Mouse (Mus musculus) gastrocnemius, postnatal 36 days (tissue): ENCODE results near the gene Tmem233. TPM values are rescaled to one million over a fixed set of nuclear protein-coding genes. Genes with fewer than 3 reads are reported as not detected.

ENCODE experiments used
- DNase-seq, 2 experiments: peaks; one replicate each; pipeline ENCODE4 v3.0.0; 2022
- intact Hi-C: fragments of 180-260 bp; cut with DNase I; formaldehyde crosslinking; loops from one replicate; pipeline ENCODE4 v1.15.1; 2025
- total RNA-seq, 2 experiments: library from RNA; stranded (reverse); gene quantifications; 2 replicates each; pipeline ENCODE4 v1.2.3; 2021

Tmem233 gene
- total RNA-seq, 2 experiments from 2014 or later, result 103 to 120 TPM

DNA sequence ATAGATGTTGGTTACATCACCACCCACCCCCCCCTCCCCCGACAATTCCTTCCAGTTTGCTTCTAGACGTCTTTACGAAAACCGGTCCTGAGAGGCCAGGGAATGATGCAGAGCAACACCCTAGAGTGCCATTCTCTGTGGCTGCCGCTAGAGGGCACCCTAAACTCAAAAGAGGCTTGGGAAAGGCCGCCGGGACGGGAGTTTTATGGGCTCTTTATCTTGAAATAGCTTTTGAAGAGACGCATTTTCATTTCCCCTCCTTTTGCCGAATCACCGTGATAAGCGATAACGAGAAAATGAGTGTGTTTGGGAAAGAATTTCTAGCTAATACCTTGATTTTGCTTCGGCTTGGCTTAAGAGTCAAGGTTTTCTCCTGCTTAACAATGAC is 51.9 kb downstream of the Tmem233 start:
- intact Hi-C loops, result loop anchor here (2.0 kb wide), 1 partner anchor 82 kb away; no protein-coding TSS in a partner anchor
- peak in 1 of 2 experiments; percentile 51 for DNase-seq

DNA sequence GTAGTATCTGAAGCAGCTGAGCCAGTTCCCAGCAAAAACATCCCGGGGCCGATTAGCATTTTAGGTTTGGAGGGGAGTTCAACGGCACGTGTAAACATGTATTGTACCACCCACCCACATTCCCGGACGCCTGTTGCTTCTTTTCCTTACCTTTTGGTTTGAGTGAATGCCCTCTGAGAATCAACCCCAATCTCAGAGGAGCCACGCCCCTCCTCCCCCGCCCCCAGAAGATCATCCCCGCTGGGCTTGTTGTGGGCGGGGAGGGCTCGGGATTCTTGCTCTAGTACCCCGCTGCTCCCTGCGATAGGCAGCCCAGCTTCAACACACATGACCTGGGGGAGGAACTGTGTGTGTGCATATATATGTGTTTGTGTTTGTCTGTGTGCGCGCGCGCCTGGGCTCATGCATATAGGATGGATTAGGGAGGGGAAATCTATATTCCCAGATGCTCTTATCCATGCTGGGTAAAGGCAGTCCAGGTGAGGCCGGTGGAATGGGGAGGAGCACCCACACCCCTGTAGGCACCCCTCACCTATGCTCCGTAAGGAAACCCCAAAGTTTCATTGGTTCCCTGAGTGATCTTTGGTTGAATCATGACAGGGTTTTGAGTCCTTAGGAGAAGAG is 52.4 kb downstream of the Tmem233 start:
- no peak for DNase-seq
- intact Hi-C loops, result loop anchor here (2.0 kb wide), 1 partner anchor 82 kb away; no protein-coding TSS in a partner anchor

DNA sequence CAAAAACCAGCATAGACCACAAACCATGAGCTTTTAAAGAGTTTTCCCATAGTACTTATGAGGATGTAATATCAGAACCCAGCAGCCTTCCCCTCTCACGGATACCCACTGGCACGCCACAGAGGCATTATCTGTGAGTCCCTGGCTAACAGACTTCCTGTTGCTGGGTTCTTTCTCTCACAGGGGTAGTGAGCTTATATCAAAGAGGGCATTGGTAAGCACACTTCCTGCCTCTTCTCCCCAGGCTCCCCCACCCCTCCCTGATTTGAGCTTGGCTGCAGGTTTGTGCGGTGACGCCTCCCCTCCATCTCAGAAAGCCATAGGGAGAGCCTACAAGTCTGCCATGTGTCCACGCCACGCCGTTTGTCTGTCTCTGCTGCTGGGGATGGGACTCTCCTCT is 54.0 kb downstream of the Tmem233 start:
- intact Hi-C loops, result loop anchor here (2.0 to 10.0 kb wide), 2 partner anchors 184 to 446 kb away; no protein-coding TSS in a partner anchor
- no peak for DNase-seq

DNA sequence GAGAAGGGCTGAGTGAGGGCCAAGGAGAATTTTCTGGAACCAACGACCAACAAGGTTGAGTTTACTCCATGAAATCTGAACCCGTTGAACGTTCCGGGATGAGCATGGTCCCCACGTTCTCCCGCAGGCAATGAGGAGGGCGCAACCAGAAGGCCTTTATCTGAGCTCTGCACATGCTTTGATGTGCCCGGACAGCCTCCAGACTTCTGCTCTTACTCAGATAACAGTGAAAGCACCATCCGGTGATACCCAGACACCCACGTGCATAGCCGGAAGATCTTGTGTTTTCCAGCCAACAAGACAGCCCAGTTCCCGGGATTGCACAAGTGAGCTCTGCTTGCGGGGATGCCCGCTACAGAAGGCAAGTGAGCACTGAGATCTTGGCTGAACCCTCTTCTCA is 56.5 kb downstream of the Tmem233 start:
- intact Hi-C loops, result loop anchor here (10.0 kb wide), 1 partner anchor 448 kb away; no protein-coding TSS in a partner anchor
- DNase-seq, result no peak

DNA sequence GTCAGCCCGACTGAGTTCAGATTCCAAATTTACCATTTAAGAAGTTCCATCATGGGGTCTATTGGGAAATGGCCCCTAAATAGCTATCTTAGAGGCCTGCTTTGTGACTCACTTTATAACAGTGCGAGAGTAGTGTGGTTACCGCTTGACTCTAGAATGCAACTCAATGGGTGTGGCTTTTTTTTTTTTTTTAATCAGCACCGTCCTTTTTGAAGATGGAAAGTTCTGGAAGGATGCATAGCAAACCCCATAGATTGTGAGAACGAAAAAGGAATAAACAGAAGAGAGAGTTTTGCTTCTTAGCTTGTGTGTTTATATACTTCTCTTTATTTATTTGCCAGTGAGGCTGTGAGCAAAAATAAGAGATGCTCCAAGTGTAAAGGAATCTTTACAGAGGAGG is 56.9 kb downstream of the Tmem233 start:
- intact Hi-C loops, result loop anchor here (10.0 kb wide), 1 partner anchor 449 kb away; no protein-coding TSS in a partner anchor
- no peak for DNase-seq

DNA sequence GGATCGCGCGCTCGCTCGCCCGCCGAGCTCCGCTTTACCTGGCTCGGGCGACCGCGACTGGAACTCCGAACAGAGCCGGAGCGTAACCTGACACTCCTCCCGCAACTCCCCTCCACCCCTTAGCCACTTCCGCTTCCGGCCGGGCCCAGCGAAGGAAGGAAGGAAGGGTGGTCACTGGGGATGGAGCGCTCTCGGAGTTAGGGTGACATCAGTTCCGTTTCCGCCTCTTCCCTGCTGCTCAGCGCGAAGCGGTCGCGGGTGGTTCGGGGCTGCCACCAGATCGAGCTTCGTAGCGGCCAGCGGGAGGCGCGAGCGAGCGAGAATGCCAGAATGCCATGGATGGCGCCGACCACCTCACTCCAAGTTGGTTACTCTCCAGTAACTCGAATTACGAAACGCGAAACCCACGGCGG is 58.7 kb downstream of the Tmem233 start, which contains the start of gene Prkab1:
Prkab1 (minus strand) TSS at position 182 of the 413 bp plus-strand sequence.
- DNase-seq, result peak; percentile 85 to 91
- intact Hi-C loops, result loop anchor here (10.0 kb wide), 1 partner anchor 450 kb away; no protein-coding TSS in a partner anchor

DNA sequence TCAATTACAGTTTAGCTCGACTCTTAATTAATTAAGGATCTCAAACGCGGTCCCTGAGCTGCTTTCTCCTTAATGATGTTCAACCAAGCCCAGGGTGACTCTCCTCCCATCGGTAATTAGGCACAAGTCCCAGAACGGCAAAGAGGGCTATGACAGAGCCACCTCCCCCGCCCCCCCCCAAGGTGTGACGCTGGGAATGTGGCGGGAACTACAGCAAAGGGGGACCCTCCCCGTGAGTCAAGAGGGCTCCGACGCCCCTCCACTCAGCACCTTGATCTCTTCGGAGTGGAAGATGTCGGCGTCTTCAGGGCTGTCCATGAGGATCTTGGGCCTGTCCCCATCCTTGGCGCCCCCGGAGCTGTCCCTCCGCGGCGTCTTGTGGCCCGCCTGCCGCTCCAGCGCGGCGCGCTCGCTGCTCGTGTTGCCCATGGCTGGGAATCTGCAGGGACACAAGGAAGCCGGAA is 59.2 kb downstream of the Tmem233 start:
- DNase-seq, result no peak
- intact Hi-C loops, result loop anchor here (10.0 kb wide), 1 partner anchor 451 kb away; no protein-coding TSS in a partner anchor

DNA sequence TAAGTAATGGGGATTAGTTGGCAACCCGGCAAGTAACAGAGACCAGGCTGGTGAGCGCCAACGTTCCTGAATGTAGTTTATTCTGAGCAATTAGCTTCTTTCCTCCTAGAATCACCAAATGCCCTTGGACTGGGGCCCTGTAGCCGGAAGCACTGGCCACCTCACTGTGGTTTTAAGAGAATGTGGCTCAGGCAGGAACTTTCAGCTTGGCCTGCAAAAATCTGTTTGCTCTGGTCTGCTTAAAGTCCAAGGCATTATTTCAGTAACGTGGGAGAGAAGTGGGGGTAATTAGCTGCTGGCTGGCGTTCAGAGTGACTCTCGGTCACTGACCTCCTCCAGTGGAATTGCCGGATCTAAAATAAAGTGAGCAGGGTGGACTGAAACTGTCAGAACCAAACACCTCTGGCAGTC is 59.8 kb downstream of the Tmem233 start:
- intact Hi-C loops, result loop anchor here (10.0 kb wide), 1 partner anchor 452 kb away; no protein-coding TSS in a partner anchor

DNA sequence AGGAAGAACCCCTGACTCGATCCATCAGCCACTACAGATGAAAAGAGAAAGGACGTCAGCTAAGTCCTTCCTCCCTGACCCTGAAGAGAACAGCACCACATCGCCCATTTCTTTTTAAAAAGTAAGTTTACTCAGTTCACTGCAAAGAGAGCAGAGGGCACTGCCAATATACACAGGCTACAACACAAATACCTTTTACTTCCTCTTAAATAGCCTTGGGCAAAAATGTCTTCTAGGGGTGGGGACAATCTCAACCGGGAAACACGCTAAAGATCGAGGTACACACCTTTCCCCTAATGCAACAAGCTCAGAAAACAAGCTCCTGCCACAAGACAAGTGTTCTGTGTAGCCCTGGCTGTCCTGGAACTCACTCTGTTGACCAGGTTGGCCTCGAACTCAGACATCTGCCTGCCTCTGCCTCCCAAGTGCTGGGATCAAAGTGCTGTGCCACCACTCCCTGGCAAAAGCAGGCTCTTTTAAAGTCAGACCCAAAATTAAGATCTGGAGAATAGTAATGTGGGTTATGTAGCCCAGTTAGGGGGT is 60.3 kb downstream of the Tmem233 start:
- DNase-seq, result no peak
- intact Hi-C loops, result loop anchor here (10.0 kb wide), 1 partner anchor 452 kb away; no protein-coding TSS in a partner anchor

More for the DNA sequence above, 59.8 kb downstream of the Tmem233 start:
- no peak for DNase-seq

DNA sequence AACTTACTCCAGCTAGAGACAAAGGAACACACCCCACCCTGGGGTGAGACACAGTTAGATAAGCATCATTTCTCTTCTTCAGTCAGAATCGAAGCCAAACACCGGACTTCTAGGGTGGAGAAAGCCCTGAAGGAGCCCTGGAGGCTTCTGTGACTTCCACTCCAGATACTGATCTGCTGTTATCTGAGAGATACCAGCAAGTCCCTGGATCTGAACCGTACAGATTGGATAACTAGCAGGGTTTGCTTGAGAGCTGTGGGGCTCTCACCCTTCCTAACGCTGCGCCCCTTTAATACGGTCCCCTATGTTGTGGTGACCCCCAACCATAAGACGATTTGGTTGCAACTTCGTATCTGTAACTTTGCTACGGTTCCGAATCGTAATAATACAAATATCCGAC is 60.9 kb downstream of the Tmem233 start:
- no peak for DNase-seq
- intact Hi-C loops, result loop anchor here (10.0 kb wide), 1 partner anchor 453 kb away; no protein-coding TSS in a partner anchor

DNA sequence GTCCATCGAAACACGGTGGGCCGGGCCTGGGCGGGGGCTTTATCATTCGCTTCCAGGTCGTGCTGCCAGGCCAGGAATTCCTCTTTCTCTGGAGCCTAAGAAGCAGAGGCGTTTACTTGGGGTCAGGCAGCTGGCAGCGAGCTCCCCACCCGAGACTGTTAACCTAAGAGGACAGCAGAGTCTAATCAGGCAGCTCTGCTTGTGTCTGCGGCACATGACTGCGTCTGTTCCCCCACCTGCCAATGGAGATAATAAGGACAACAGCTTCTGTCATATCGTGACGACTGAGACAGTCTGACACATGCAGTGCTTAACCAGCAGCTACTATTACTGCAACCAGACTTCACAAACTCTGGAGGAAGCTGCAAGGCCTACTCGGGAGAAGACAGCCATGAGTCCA is 61.5 kb downstream of the Tmem233 start:
- DNase-seq, result no peak
- intact Hi-C loops, result loop anchor here (10.0 kb wide), 1 partner anchor 453 kb away; no protein-coding TSS in a partner anchor

DNA sequence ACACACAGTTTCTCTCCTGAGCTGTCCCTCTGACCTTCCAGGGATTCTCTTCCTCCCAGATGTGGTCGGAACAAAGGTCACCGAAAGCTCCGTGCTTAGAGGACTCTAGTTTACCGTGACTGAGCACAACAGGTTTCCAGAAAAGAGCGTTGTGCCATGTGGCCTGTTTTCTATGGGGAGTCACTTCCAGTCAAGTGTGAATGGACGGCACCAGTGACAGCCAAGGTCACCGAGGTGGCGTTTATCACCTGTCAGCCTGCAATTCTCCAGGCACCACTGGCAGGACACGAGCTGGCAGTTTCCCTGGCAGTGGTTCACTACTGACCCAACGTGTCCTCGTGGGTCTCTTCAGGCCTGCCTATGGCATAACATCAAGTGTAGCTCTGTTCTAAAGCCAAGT is 63.7 kb downstream of the Tmem233 start:
- DNase-seq, result no peak
- intact Hi-C loops, result no loop called here

DNA sequence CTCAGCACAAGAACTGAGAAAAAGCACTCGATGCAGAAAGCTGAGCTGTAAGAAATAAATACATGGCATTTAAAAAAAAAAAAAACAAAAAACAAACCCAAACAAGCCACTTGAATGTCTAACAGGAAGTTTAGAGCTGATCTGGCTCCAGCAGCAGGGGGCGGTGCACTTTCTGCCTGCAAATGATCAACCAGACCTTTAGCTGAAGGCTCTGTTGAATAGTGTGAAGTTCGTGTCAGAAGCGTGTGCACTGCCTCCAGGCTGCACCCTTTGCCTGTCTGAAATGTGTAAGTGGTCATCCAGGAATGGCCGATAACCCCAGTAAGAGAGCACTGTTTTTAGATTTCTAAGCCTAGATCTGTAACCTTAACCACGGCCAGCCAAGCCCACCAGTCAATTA is 64.3 kb downstream of the Tmem233 start:
- intact Hi-C loops, result no loop called here
- DNase-seq, result no peak

DNA sequence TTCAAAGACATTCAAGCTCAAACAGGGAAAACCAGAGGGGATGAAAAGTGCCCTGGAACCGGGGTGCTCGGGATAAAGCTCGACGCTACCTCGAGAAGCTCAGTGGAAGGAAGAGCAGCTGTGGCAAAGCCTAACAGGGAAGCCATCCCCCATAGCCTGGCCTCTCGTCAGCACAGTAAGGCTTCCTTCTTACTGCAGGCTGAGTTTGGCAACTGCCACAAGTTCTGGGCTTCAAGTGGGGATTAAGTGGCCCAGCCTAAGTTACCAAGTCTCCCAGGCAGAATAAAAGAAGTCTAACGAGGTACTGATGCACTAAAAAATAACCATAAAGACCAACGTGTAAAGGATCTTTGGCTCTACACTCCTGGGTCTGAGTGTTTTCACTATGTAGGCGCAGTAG is 64.8 kb downstream of the Tmem233 start:
- intact Hi-C loops, result no loop called here
- DNase-seq, result no peak

DNA sequence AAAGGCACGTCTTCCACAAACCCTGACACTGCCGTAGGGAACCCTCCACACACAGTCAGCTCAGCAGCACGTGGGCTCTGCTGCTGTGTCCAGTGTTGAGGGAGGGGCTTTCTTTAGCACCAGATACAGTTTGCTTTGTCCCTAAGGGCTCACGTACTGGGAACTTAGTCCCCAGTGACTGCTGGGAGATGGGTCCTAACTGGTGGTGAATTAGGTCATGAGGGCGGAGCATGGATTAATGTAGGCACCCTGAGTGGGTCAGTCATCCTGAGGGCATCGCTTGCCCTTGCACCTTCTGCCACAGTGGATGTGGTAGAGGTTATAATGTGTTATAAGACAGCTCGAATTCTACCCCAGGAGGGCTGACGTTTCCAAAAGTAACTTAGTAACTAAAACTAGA is 65.7 kb downstream of the Tmem233 start:
- DNase-seq, result no peak
- intact Hi-C loops, result no loop called here

DNA sequence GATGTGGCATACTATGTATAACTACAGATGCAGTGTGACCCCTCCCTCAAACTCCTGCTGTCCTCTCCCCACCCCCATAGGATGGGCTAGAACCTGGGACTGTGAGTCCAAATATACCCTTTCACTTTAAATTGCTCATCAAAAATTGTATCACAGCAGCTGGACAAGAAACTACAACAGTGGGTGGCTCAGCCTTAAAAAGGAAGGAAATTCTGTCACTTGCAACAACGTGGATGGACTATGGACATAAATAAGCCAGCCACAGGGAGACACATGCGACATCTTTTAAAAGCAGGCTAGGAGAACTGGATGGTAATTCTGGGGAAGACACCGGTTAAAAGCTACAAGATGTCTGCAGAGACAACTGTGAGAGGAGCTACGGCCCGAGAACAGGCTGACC is 66.5 kb downstream of the Tmem233 start:
- intact Hi-C loops, result no loop called here

DNA sequence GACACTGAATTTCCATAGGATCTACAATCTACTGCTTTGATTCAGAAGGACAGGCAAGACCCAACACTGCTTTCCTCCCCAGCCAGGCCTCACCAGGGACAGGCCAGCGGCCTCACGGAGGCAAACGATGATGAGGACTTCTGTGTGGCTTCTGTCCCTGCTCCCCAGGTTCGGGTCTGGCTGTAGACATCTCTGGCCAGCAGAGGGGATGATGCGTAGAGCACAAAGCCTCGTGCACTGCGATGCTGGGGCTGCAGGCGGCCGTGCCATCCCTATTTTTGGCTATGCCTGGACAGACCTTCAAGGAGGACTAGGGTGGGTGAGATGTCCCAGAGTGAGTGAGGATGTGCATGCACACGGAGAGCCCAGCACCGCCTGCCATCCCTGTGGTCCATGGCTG is 68.8 kb downstream of the Tmem233 start:
- no peak for DNase-seq
- intact Hi-C loops, result no loop called here

More for the DNA sequence above, 66.5 kb downstream of the Tmem233 start:
- DNase-seq, result no peak

DNA sequence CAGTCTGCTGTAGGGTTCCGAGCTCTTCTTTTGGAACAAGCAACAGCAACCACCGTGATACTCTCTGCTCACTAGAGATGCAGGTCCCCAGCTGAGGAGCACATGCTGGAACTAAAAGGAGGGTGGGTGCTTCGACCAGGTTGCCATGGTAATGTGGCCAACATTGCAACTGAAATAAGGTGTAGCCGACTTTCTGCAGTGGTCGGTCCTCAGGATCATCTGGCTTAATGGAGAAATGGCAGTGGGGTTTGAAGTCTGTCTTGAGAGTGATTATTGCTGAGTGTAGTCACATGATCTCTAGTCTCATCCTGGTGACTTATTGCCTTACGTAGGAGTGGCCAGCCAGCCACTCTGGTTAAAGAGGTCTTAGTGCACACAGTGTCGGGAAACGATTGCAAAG is 69.2 kb downstream of the Tmem233 start:
- intact Hi-C loops, result no loop called here
- DNase-seq, result no peak

DNA sequence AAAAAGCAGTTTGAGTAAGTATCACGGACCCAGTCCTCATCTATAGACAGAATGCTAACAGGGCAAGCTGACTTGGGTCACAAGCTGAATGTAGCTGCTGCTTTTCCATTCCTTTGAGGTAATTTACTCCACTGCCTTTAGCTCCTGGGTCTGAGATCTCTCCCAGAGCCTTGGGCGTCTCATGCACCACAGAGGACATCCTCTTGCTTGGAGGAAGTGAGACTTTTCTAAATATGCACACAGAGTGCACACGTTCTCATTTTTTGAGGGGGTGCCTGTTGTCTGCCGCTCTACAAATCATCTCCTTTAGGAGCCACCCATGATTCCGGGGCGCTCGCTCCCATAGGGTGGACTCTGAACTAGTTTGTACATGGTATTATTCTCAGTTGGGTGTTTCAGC is 70.5 kb downstream of the Tmem233 start:
- no peak for DNase-seq
- intact Hi-C loops, result no loop called here

DNA sequence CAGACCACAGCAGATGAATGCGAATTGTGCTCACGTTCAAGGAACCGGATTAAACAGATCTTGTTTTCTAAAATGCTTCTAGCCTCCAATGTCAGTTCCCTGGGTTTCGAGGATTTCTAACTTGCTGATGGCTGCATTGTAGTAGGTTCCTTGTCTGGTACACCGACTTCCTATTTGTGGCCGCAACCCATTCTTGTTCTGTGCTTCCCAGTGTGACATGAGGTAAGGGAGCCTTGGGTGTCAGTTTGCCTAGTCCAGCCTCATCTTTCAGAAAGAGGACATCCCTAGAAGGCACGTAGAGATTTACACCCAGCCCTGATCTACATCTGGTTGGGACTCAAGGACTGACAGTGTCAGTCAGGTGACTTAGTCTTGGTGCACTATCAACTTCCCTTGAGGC is 71.3 kb downstream of the Tmem233 start:
- no peak for DNase-seq
- intact Hi-C loops, result no loop called here

DNA sequence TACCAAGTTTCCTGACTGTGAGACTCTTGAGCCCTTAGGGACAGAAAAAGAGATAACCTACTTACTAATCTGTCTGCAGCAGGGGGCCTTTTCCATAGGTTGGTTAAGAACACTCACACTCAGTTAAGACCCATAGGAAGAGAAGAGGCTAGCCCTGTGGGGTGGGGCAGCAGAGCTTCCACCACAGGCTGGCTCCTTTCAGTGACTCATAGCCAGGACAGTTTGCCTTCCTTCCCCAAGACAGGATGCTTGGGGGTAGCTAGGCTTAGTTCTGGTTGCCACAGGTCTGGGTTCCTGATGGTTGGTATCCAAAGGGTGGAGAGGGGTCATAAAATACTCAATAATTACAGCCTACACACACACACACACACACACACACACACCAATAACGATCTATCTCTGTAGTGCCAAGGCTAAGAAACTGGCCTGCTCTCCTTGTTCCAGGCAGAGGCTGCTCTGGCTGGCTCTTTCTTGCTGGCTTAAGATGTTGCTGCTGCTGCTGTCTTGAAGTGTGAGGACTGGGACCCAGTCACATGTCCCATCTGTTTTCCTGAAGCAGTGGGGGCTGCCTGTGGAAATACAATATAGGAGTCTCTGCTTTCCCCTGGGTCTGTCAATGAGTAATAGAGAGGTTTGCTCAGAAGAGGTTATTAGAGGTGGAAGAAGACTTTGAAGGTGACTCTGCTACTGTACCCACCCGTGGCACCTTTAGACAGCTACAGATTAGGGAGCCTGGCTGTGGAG is 73.0 kb downstream of the Tmem233 start:
- intact Hi-C loops, result loop anchor here (10.0 kb wide), 1 partner anchor 165 kb away; the partner anchor contains the start of gene Cit
- no peak for DNase-seq
